11 mouse cellular contexts compared by ENCODE assay signal in genomic region chr1:171826164-171826563, GRCm38 (mm10). TPM values are rescaled to one million over a fixed set of nuclear protein-coding genes. Genes with fewer than 3 reads are reported as not detected.
DNase-seq lines count a peak whose midpoint lies in the region; ATAC-seq and TF ChIP-seq lines count a peak whose summit lies in the region.
"Had no signal": no experiment of that assay in that cellular context is flagged by ENCODE, and none has a peak within 500 bp of the region (broad histone marks: within the 10 kb centered on the region; RNA-seq: fewer than 3 reads in every experiment).

No protein-coding gene starts in this region.

- DNase-seq in forebrain, embryonic 11.5 days (ENCODE audit: low spot score), result no peak
- no peak for DNase-seq in liver, postnatal 0 days
- no peak for DNase-seq in liver
- peak; percentile 58 for DNase-seq in brain, adult 2 months (ENCODE audit: low read depth, low spot score)
- no peak for DNase-seq in layer of hippocampus, adult 8-10 months (ENCODE audit: low spot score in 2 of 2)
- DNase-seq in kidney, postnatal 10 days, result no peak

- no peak overlapping the region for H3K4me2 ChIP-seq in forebrain, embryonic 11.5 days (ENCODE audit: low read depth, low read length, severe bottlenecking)
- no peak overlapping the region for H3K4me2 ChIP-seq in forebrain, embryonic 12.5 days
- no peak overlapping the region for H3K4me2 ChIP-seq in liver, postnatal 0 days (ENCODE audit: low read depth, low read length)
- H3K4me2 ChIP-seq: hindbrain, embryonic 15.5 days; neural tube, embryonic 12.5 days had no signal

- H3K9ac ChIP-seq in forebrain, embryonic 11.5 days (ENCODE audit: low read length), result no peak overlapping the region
- no peak overlapping the region for H3K9ac ChIP-seq in forebrain, embryonic 12.5 days
- H3K9ac ChIP-seq in liver, postnatal 0 days (replicated peaks), result no peak overlapping the region
- H3K9ac ChIP-seq: hindbrain, embryonic 15.5 days; neural tube, embryonic 12.5 days had no signal

- ATAC-seq in forebrain, embryonic 11.5 days (replicated peaks; ENCODE audit: low FRiP score), result 0 out of 2 replicates have a peak, but pooled peaks have one; percentile 63
- no peak for ATAC-seq in forebrain, embryonic 12.5 days (ENCODE audit: low FRiP score)
- 0 out of 2 replicates have a peak, but pooled peaks have one; percentile 40 for ATAC-seq in liver, postnatal 0 days
- ATAC-seq in neutrophil, adult 5-6 weeks (ENCODE audit: extremely low read depth, insufficient number of reproducible peaks, low FRiP score, poor library complexity, severe bottlenecking), result peak; percentile 45; the same call in 1 of the 2 replicates

- H3K4me3 ChIP-seq in forebrain, embryonic 11.5 days (ENCODE audit: low read depth, low read length), result no peak overlapping the region
- H3K4me3 ChIP-seq in forebrain, embryonic 12.5 days (replicated peaks), result no peak overlapping the region
- H3K4me3 ChIP-seq in liver, postnatal 0 days (ENCODE audit: low read depth, low read length), result no peak overlapping the region
- H3K4me3 ChIP-seq: hindbrain, embryonic 15.5 days; neural tube, embryonic 12.5 days had no signal

- no peaks in the 10 kb centered on the region for H3K4me1 ChIP-seq in forebrain, embryonic 11.5 days (replicated peaks; ENCODE audit: control insufficient read depth, insufficient read depth, low read length)
- H3K4me1 ChIP-seq in forebrain, embryonic 12.5 days, result no peaks in the 10 kb centered on the region
- no peaks in the 10 kb centered on the region for H3K4me1 ChIP-seq in liver, postnatal 0 days (ENCODE audit: insufficient read depth)
- H3K4me1 ChIP-seq: hindbrain, embryonic 15.5 days; neural tube, embryonic 12.5 days had no signal

- no peaks in the 10 kb centered on the region for H3K9me3 ChIP-seq in forebrain, embryonic 11.5 days (ENCODE audit: control insufficient read depth, low read length)
- H3K9me3 ChIP-seq in forebrain, embryonic 12.5 days, result no peaks in the 10 kb centered on the region
- no peaks in the 10 kb centered on the region for H3K9me3 ChIP-seq in liver, postnatal 0 days (ENCODE audit: low read length)
- H3K9me3 ChIP-seq: hindbrain, embryonic 15.5 days; neural tube, embryonic 12.5 days had no signal

- no peak overlapping the region for H3K27ac ChIP-seq in forebrain, embryonic 11.5 days (ENCODE audit: low read depth, low read length)
- no peak overlapping the region for H3K27ac ChIP-seq in forebrain, embryonic 12.5 days
- H3K27ac ChIP-seq in liver, postnatal 0 days (ENCODE audit: low read depth), result no peak overlapping the region
- H3K27ac ChIP-seq: hindbrain, embryonic 15.5 days; neural tube, embryonic 12.5 days had no signal

- H3K27me3 ChIP-seq in forebrain, embryonic 11.5 days (ENCODE audit: control insufficient read depth, insufficient read depth, low read length), result no peaks in the 10 kb centered on the region
- no peaks in the 10 kb centered on the region for H3K27me3 ChIP-seq in forebrain, embryonic 12.5 days
- H3K27me3 ChIP-seq in liver, postnatal 0 days (ENCODE audit: insufficient read depth, low read length), result no peaks in the 10 kb centered on the region
- H3K27me3 ChIP-seq: hindbrain, embryonic 15.5 days; neural tube, embryonic 12.5 days had no signal

- no peak for TF ChIP-seq EP300 in liver, postnatal 0 days (IDR thresholded peaks at IDR 0.05; ENCODE audit: low read depth)

- no peaks in the 10 kb centered on the region for H3K36me3 ChIP-seq in forebrain, embryonic 11.5 days (ENCODE audit: control insufficient read depth, insufficient read depth, low read length)
- no peaks in the 10 kb centered on the region for H3K36me3 ChIP-seq in forebrain, embryonic 12.5 days (replicated peaks)
- no peaks in the 10 kb centered on the region for H3K36me3 ChIP-seq in liver, postnatal 0 days (replicated peaks; ENCODE audit: insufficient read depth, low read length)
- H3K36me3 ChIP-seq: G1E; hindbrain, embryonic 15.5 days; neural tube, embryonic 12.5 days had no signal

- TF ChIP-seq CTCF in liver, postnatal 0 days (IDR thresholded peaks at IDR 0.05; ENCODE audit: low read depth), result peak; percentile 67

RNA-seq across cellular contexts. Expression of gene Cd84, which starts 13.3 kb away (rescaled TPM):
- polyA plus RNA-seq in forebrain, embryonic 11.5 days (2014; fragmentation: Nextera tagmentation; extraction: Ambion mirVana), result 0.69 and 0.87 TPM in 2 replicates
- 0.32 and 0.52 TPM in 2 replicates for polyA plus RNA-seq in forebrain, embryonic 12.5 days (2016; fragmentation: Nextera tagmentation; extraction: Ambion mirVana)
- polyA plus RNA-seq in liver, postnatal 0 days (2015; fragmentation: Nextera tagmentation; extraction: Ambion mirVana), result 10.8 and 11.2 TPM in 2 replicates
- total RNA-seq in neutrophil, adult 5-6 weeks (2017), result 346 and 366 TPM in 2 replicates
- total RNA-seq in layer of hippocampus, adult 8-10 months (2022), result 10 to 100 TPM in 2 of 4 experiments, 1 to 10 TPM in 2; 1.9 to 22.4 (median 11.1) TPM
- polyA plus RNA-seq: G1E had no signal

RNA-seq across cellular contexts. Expression of gene Slamf1, which starts 59.2 kb away (rescaled TPM):
- polyA plus RNA-seq in forebrain, embryonic 11.5 days (2014; fragmentation: Nextera tagmentation; extraction: Ambion mirVana), result 0.27 and 0.35 TPM in 2 replicates
- polyA plus RNA-seq in forebrain, embryonic 12.5 days (2016; fragmentation: Nextera tagmentation; extraction: Ambion mirVana), result 0.20 and 0.22 TPM in 2 replicates
- polyA plus RNA-seq in liver, postnatal 0 days (2015; fragmentation: Nextera tagmentation; extraction: Ambion mirVana), result 2.4 and 2.5 TPM in 2 replicates
- total RNA-seq in neutrophil, adult 5-6 weeks (2017), result 24.2 and 25.7 TPM in 2 replicates
- total RNA-seq in layer of hippocampus, adult 8-10 months (2022), result under 1 TPM; 0.13 to 0.31 (median 0.14) TPM
- polyA plus RNA-seq: G1E had no signal
